Mouse (Mus musculus) frontal cortex, adult 2 months (tissue): ENCODE data around the gene Gstm2. TPM values are rescaled to one million over a fixed set of nuclear protein-coding genes. Genes with fewer than 3 reads are reported as not detected.
A peak's percentile ranks its signal among the peaks of the same experiment; 100 is the strongest.
"Not testable (repeated sequence)": the region's sequence is repeated elsewhere in the genome, so short reads cannot be mapped to it uniquely, and the experiment has no call there.

Source experiments
- DNase-seq, 2 experiments: peaks; one replicate each; pipeline ENCODE4 v3.0.0; 2022; ENCODE audit warnings: low spot score in 1 of 2; ENCODE audit errors: extremely low spot score in 1 of 2
- polyA plus RNA-seq: library from polyadenylated mRNA; depleted of rRNA; stranded (reverse); fragments of >200 nt; gene quantifications from 2 replicates; pipeline ENCODE4 v1.2.3, GENCODE M21; 2012; rRNA removed

Gene Gstm2
- polyA plus RNA-seq, 1 experiment: 8.0 TPM

DNA sequence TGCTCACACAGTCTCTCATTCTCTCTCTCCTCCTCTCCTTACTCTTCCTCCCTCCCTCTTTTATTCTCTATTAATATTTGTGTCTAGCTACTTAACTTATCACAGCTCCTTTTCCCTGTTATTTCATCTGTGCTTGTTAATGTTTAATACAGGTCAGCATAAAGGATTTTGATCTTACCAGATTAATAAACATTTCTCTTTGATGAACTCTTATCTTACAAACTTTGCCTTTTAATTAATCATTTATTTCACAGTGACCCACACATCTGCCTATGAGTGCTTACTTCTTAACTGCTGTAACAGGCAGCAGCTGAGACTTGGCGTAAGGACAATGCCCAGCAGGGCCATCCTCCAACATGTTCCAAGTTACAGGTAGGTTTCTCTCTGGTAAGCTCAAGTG lies 36.8 kb downstream of the Gstm2 start:
- not testable (repeated sequence) for DNase-seq

DNA sequence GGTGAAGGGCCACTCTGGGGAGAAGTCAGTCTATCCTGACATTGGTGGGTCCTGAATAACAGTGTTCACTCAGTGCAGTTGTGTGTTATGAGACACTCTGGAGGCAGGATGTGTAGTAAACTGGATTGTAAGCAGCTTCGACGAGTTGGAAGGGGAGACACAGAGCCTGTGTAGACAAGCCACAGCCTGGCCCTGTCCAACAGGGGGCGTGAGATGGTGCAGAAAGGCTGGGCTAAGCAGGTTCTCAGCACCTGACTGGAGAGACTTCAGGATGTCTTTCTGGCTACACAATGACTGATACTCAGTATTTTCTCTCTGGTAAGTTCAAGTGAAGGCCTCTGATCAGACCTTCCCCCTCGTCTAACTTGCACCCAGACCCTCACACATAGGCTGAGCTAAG lies 40.5 kb downstream of the Gstm2 start:
- no peak for DNase-seq

DNA sequence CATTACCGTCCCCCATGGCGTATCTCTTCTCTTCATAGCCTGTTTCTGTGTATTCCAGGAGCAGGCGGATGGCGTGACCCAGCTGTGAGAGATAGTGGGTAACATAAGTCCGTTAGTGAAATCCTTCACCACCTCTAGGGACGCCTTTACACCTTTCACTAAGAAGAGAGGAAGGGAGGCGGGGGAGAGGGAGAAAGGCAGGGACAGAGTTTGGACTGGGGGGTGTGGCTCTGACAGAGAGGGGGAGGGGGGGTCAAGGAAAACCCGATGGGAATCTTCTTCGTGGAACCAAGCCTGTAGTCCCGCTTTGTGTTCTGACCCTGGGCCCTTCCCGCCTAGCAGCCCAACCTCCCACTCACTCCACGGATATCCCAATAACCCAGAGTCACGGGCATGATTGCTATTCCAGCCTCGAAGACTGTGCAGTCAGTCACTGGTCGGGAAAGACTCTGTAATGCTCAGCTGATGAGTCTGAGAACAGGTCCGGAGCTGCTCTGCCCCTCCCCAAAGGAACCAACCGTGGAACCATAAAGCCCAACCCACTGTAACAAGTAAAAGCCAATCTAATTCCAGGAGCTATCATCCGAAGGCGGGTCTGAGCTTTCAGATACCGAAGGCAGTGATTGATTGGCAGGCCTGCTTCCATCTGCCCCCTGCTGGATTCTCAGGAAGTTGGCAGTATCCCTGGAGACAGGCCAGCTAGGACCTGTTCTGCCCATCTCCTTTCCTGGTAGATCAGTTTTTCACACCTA lies 42.8 kb downstream of the Gstm2 start, which contains the start of gene Gstm6:
TSS of gene Gstm6 (minus strand) at position 511 of the 752 bp plus-strand sequence.
- peak in 1 of 2 experiments; percentile 37 for DNase-seq

DNA sequence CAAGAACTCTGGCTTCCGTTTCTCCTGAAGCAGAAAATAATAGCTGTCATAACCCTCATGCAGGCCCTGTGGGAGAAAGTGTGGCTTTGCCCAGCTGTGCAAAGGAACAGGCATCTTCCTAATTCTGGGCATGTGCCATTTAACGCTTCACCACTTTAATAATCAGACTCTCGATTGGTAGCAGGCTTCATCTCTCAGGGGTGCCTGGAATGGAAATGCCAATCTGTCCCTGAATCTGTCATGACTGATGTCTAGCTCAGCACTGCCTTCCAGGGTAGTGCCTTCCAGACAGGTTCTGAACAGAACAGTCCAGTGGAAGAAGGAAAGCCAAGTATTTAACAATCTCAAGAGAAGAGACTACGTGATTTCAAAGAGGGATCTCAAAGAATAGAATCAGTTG lies 45.0 kb downstream of the Gstm2 start:
- no peak for DNase-seq

DNA sequence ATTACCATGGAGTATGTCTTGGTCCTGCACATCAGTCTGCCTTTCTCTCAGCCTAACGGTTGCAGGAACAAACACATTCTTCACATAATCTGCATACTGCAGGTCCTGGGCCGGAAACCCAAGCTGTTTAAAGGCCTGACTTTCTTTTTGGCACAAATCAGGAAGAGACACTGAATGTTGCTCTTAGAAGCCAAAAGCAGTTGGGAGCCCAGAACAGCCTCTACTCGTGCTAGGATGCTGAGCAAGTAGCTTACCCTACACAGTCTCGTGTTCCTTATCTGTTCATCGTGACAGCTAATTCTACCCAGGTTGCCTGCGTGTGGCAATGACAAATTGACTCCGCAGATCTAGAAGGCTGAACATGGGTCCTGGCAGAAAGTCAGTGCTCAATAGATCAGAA lies 45.7 kb downstream of the Gstm2 start:
- DNase-seq: no peak

DNA sequence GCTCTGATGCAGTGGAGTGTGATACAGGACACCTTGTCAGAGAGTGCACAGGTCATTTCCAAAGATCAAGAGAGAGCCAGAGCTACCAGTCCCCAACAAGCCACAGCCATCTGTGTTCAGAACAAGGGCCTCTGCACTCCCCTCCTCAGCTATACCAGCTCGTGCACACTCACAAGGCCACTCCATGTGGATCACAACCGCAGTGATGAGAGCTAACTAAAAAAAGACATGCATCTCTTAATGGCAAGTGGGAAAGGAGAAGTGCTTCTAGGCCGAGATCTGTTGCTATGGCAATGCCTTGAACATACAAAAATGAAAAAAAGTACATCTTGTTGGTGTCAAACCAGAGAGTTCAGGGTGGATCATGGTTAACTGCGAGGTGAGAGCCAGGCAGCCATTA lies 46.4 kb downstream of the Gstm2 start:
- DNase-seq: peak; percentile 51 to 53

DNA sequence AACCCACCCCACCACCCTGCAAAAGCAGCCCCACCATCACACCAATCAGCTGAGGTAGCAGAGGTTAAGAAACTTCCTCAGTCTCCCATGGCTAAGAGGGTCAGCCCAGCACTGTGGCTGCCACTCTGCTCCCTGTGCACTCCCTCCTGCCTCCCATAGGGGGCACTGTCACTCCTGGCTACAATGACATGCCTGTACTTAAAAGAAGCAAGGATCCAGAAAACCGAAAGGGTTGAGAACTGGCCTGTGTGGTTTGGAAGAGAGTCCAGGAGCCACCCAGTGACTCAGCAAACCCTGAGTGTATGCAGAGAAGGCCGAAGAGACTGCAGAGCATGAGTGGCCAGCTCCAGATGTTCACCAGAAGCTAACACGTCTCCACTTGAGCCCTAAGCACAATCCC lies 46.9 kb downstream of the Gstm2 start:
- peak in 1 of 2 experiments; percentile 71 for DNase-seq

DNA sequence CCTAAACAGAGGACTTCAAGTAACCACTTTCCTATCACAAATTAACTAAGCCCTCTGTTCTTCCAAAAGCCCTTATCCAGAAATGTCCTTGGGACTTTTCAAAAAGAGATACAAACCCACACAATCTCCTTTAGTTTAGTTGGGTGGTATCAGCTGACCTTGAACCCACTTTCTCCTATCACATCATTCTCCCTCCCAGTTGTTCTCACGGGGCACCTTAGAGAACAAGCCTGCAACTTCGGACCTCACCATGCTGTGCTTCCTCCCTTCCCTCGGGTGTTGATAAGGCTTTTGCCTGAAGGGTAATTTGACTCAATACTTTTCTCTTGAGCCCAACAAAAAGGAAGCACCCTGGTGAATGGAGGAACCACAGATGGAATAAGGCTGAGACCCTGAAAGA lies 50.4 kb downstream of the Gstm2 start:
- DNase-seq: no peak

DNA sequence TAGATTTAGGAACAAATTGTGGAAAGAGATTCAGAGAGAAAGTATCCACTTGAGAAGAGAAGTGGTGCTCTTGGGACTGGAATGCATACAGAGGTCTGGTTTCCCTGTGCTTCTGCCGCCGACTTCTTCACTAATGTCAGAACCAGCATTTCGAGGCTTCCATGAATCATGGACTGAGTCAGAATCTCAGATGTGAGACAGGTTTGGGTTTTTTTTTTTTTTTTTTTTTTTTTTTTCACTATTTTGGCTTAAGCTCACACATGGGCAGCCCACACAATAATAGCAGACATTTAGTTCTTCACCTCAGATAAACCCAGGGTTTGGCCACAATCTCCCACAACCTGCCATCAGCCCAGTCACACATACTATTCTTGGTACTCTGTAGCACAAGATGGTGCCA lies 51.0 kb downstream of the Gstm2 start:
- peak in 1 of 2 experiments; percentile 26 for DNase-seq

DNA sequence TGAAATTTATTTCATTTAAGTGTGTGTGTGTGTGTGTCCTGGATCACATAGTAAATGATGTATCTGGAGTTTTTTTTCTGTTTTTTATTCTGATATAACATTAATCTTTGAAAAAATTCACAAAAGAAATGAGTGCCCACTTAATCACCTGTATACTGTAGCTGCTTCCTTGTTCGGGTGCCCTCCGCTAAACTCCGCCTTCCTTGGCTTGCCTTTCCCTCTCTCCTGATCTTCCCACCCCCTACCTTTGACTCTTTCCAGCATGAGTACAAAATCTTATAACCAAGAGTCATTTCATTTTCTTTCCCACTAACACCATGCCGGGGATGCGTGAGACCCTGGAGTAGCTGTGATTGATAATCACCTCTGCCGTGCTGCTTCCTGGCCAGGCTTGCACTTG lies 54.1 kb downstream of the Gstm2 start:
- DNase-seq: no peak

Other genes starting within 250 kb of the Gstm2 start
- 14.1 and 14.5 TPM in 2 replicates for gene Csf1, start 226.0 kb downstream of the Gstm2 start, polyA plus RNA-seq
- not detected in 2 replicates for gene Eps8l3, start 109.2 kb downstream of the Gstm2 start, polyA plus RNA-seq
- 366 and 387 TPM in 2 replicates for gene Gstm5, start 90.6 kb downstream of the Gstm2 start, polyA plus RNA-seq
- 35.1 and 38.0 TPM in 2 replicates for gene Gstm7, start 54.6 kb downstream of the Gstm2 start, polyA plus RNA-seq
- 8.5 and 10.0 TPM in 2 replicates for gene Gstm6, start 42.7 kb downstream of the Gstm2 start, polyA plus RNA-seq
- gene Gstm3, start 17.2 kb downstream of the Gstm2 start, polyA plus RNA-seq: not detected in 2 replicates
- 345 and 428 TPM in 2 replicates for gene Gstm1, start 31.5 kb upstream of the Gstm2 start, polyA plus RNA-seq
- 12.7 and 15.0 TPM in 2 replicates for gene Gstm4, start 58.4 kb upstream of the Gstm2 start, polyA plus RNA-seq
- gene Ampd2, start 100.2 kb upstream of the Gstm2 start, polyA plus RNA-seq: 188 and 230 TPM in 2 replicates
- gene Gnat2, start 106.3 kb upstream of the Gstm2 start, polyA plus RNA-seq: 0.53 and 0.58 TPM in 2 replicates
- 37.3 and 37.5 TPM in 2 replicates for gene Gnai3, start 159.7 kb upstream of the Gstm2 start, polyA plus RNA-seq
- gene Gpr61, start 168.4 kb upstream of the Gstm2 start, polyA plus RNA-seq: 15.0 and 15.1 TPM in 2 replicates
- gene Amigo1, start 199.9 kb upstream of the Gstm2 start, polyA plus RNA-seq: 62.1 and 62.6 TPM in 2 replicates
- gene Cyb561d1, start 214.8 kb upstream of the Gstm2 start, polyA plus RNA-seq: 19.1 and 19.3 TPM in 2 replicates
- 42.7 and 44.0 TPM in 2 replicates for gene Atxn7l2, start 224.5 kb upstream of the Gstm2 start, polyA plus RNA-seq
- 1.8 and 1.9 TPM in 2 replicates for gene Sypl2, start 240.2 kb upstream of the Gstm2 start, polyA plus RNA-seq